Mouse (Mus musculus) myocyte (in vitro differentiated cells): Measurements from ENCODE around the gene Arpc4. TPM values are rescaled to one million over a fixed set of nuclear protein-coding genes. Genes with fewer than 3 reads are reported as not detected.

Experiments used
- H3K27me3 ChIP-seq: one replicate; pipeline ENCODE4 v1.6.1; 2011; ENCODE audit not compliant: control insufficient read depth, insufficient read depth, insufficient read length
- H3K36me3 ChIP-seq: one replicate; pipeline ENCODE4 v1.6.1; 2011; ENCODE audit not compliant: control insufficient read depth, insufficient read depth
- H3K4me2 ChIP-seq: one replicate; pipeline ENCODE4 v1.6.1; 2011; ENCODE audit warnings: low read depth, control low read depth
- H3K4me3 ChIP-seq: one replicate; pipeline ENCODE4 v1.5.1; 2011; ENCODE audit warnings: mild to moderate bottlenecking, control low read depth, moderate library complexity
- H3K79me2 ChIP-seq: one replicate; pipeline ENCODE4 v1.6.1; 2011; ENCODE audit not compliant: control insufficient read depth, insufficient read depth
- H3ac ChIP-seq: one replicate; pipeline ENCODE4 v1.6.1; 2011; ENCODE audit not compliant: control insufficient read depth, insufficient read length
- CEBPB ChIP-seq: IDR thresholded peaks from 2 replicates; pipeline ENCODE4 v1.6.1; 2011; ENCODE audit warnings: mild to moderate bottlenecking, moderate library complexity; ENCODE audit not compliant: poor library complexity, insufficient read depth, severe bottlenecking
- E2F4 ChIP-seq: IDR thresholded peaks from one replicate; pipeline ENCODE4 v1.6.1; 2011; ENCODE audit warnings: mild to moderate bottlenecking, control low read depth, moderate library complexity; ENCODE audit not compliant: insufficient read depth
- MAX ChIP-seq: IDR thresholded peaks from one replicate; pipeline ENCODE4 v1.6.1; 2011; ENCODE audit warnings: low read depth, mild to moderate bottlenecking, control low read depth
- MYOD1 ChIP-seq, 3 experiments: IDR thresholded peaks; one replicate each; pipeline ENCODE4 v1.6.1; 2011; ENCODE audit warnings: control low read depth in 2 of 3, low read depth in 2 of 3, mild to moderate bottlenecking in 2 of 3, moderate library complexity in 1 of 3; ENCODE audit not compliant: insufficient read length in 2 of 3, control insufficient read depth in 1 of 3
- MYOG ChIP-seq, 3 experiments: IDR thresholded peaks; one replicate each; pipeline ENCODE4 v1.6.1; 2011; ENCODE audit warnings: control low read depth in 2 of 3, low read depth in 2 of 3, mild to moderate bottlenecking in 2 of 3; ENCODE audit not compliant: insufficient read length in 2 of 3, control insufficient read depth in 1 of 3, insufficient read depth in 1 of 3
- POLR2A ChIP-seq: IDR thresholded peaks from one replicate; pipeline ENCODE4 v1.6.1; 2011; ENCODE audit warnings: low read depth, mild to moderate bottlenecking, control low read depth, moderate library complexity; ENCODE audit not compliant: insufficient read length
- POLR2AphosphoS2 ChIP-seq: IDR thresholded peaks from one replicate; pipeline ENCODE4 v1.6.1; 2011; ENCODE audit warnings: low read depth, control low read depth; ENCODE audit not compliant: insufficient read length
- REST ChIP-seq: IDR thresholded peaks from one replicate; pipeline ENCODE4 v1.6.1; 2011; ENCODE audit warnings: mild to moderate bottlenecking, control low read depth, moderate library complexity; ENCODE audit not compliant: insufficient read depth, insufficient read length
- SRF ChIP-seq: IDR thresholded peaks from one replicate; pipeline ENCODE4 v1.6.1; 2011; ENCODE audit warnings: low read depth; ENCODE audit not compliant: control insufficient read depth, insufficient read length
- TCF12 ChIP-seq: IDR thresholded peaks from one replicate; pipeline ENCODE4 v1.6.1; 2011; ENCODE audit warnings: mild to moderate bottlenecking, control low read depth; ENCODE audit not compliant: poor library complexity, insufficient read depth, severe bottlenecking
- TCF3 ChIP-seq: IDR thresholded peaks from one replicate; pipeline ENCODE4 v1.6.1; 2011; ENCODE audit warnings: low read depth, control low read depth; ENCODE audit not compliant: insufficient read length
- USF1 ChIP-seq: IDR thresholded peaks from one replicate; pipeline ENCODE4 v1.6.1; 2011; ENCODE audit warnings: low read depth, mild to moderate bottlenecking, control low read depth, moderate library complexity
- polyA plus RNA-seq: library from polyadenylated mRNA; unstranded; fragments of >200 nt; fragmentation: generic; extraction: Trizol; gene quantifications from one replicate; pipeline ENCODE4 v1.2.1, GENCODE M21; 2012; ENCODE audit warnings: missing spikeins

The Arpc4 gene
- polyA plus RNA-seq, 1 experiment: 207 TPM

GRCm38 (mm10) chr6:113333137-113333950, 44.6 kb upstream of the Arpc4 start:
- Histone ChIP-seq H3K4me3 (no peak overlapping the region), H3K79me2 (no peaks in the 10 kb centered on the region), H3K4me2 (no peak overlapping the region), H3ac (no peak overlapping the region), H3K36me3 (peaks cover 19% of the 10 kb centered on the region), H3K27me3 (no peaks in the 10 kb centered on the region)
- no peak for TF ChIP-seq USF1
- TF ChIP-seq E2F4: no peak
- no peak for TF ChIP-seq CEBPB
- no peak for TF ChIP-seq POLR2AphosphoS2
- no peak for TF ChIP-seq POLR2A
- no peak for TF ChIP-seq TCF12
- TF ChIP-seq MYOD1 (IDR thresholded peaks at IDR 0.05; ENCODE audit: control insufficient read depth in 1 of 3, insufficient read length in 2 of 3, low read depth in 2 of 3): no peak
- no peak for TF ChIP-seq SRF
- TF ChIP-seq REST: no peak
- no peak for TF ChIP-seq MYOG (IDR thresholded peaks at IDR 0.05; ENCODE audit: control insufficient read depth in 1 of 3, insufficient read depth in 1 of 3, insufficient read length in 2 of 3, low read depth in 2 of 3)

GRCm38 (mm10) chr6:113334216-113334615, 43.7 kb upstream of the Arpc4 start:
- Histone ChIP-seq H3K27me3 (no peaks in the 10 kb centered on the region), H3K79me2 (no peaks in the 10 kb centered on the region), H3K4me2 (no peak overlapping the region), H3K4me3 (no peak overlapping the region), H3ac (no peak overlapping the region), H3K36me3 (peaks cover 13% of the 10 kb centered on the region)
- TF ChIP-seq MYOD1 (IDR thresholded peaks at IDR 0.05; ENCODE audit: control insufficient read depth in 1 of 3, insufficient read length in 2 of 3, low read depth in 2 of 3) (no peak), TCF3 (no peak), POLR2A (no peak), MYOG (IDR thresholded peaks at IDR 0.05; ENCODE audit: control insufficient read depth in 1 of 3, insufficient read depth in 1 of 3, insufficient read length in 2 of 3, low read depth in 2 of 3) (no peak), MAX (no peak), REST (no peak), USF1 (no peak), E2F4 (no peak), POLR2AphosphoS2 (no peak), CEBPB (no peak), SRF (no peak), TCF12 (no peak)

GRCm38 (mm10) chr6:113336852-113337620, 40.9 kb upstream of the Arpc4 start:
- Histone ChIP-seq H3K27me3 (no peaks in the 10 kb centered on the region), H3K4me3 (no peak overlapping the region), H3ac (no peak overlapping the region), H3K36me3 (peaks cover 11% of the 10 kb centered on the region), H3K79me2 (no peaks in the 10 kb centered on the region), H3K4me2 (no peak overlapping the region)
- TF ChIP-seq MAX (no peak), USF1 (no peak), TCF12 (no peak), SRF (no peak), MYOD1 (IDR thresholded peaks at IDR 0.05; ENCODE audit: control insufficient read depth in 1 of 3, insufficient read length in 2 of 3, low read depth in 2 of 3) (no peak), CEBPB (no peak), MYOG (IDR thresholded peaks at IDR 0.05; ENCODE audit: control insufficient read depth in 1 of 3, insufficient read depth in 1 of 3, insufficient read length in 2 of 3, low read depth in 2 of 3) (no peak), TCF3 (no peak), POLR2A (no peak), REST (no peak), POLR2AphosphoS2 (no peak), E2F4 (no peak)

- no peak for TF ChIP-seq MAX
- TF ChIP-seq MYOD1 (IDR thresholded peaks at IDR 0.05; ENCODE audit: control insufficient read depth in 1 of 3, insufficient read length in 2 of 3, low read depth in 2 of 3): no peak
- TF ChIP-seq USF1: no peak
- TF ChIP-seq SRF: no peak
- TF ChIP-seq POLR2A: no peak
- TF ChIP-seq POLR2AphosphoS2: no peak
- no peak for TF ChIP-seq MYOG (IDR thresholded peaks at IDR 0.05; ENCODE audit: control insufficient read depth in 1 of 3, insufficient read depth in 1 of 3, insufficient read length in 2 of 3, low read depth in 2 of 3)
- TF ChIP-seq E2F4: no peak
- H3ac ChIP-seq: no peak overlapping the region
- H3K27me3 ChIP-seq: no peaks in the 10 kb centered on the region
- no peak overlapping the region for H3K4me3 ChIP-seq
- H3K4me2 ChIP-seq: no peak overlapping the region
- peaks cover 6% of the 10 kb centered on the region for H3K36me3 ChIP-seq
- no peaks in the 10 kb centered on the region for H3K79me2 ChIP-seq
These were observed 36.3 kb upstream of the Arpc4 start for GRCm38 (mm10) chr6:113341574-113341973.
